Mouse (Mus musculus) MEL (cell line): ENCODE results near the gene Cenpj. TPM values are rescaled to one million over a fixed set of nuclear protein-coding genes. Genes with fewer than 3 reads are reported as not detected.

Experiments used
- DNase-seq: peaks from one replicate; pipeline ENCODE4 v3.0.0; 2011; ENCODE audit warnings: low read depth, low spot score
- H3K27ac ChIP-seq: 2 replicates; pipeline ENCODE4 v1.5.1; 2012; ENCODE audit warnings: low read depth, mild to moderate bottlenecking, control low read depth, low read length, moderate library complexity; ENCODE audit not compliant: control insufficient read depth
- H3K27me3 ChIP-seq, 2 experiments: fragments of 150-350 bp in 1 of 2; sonication (generic) in 1 of 2; 2 replicates each; pipeline ENCODE4 v1.6.1; 2012; ENCODE audit warnings: low read length in 2 of 2, mild to moderate bottlenecking in 2 of 2, improper control_type of control experiment in 1 of 2, moderate library complexity in 1 of 2; ENCODE audit not compliant: insufficient read depth in 2 of 2, control insufficient read depth in 1 of 2
- H3K36me3 ChIP-seq, 2 experiments: 2 replicates each; pipeline ENCODE4 v1.6.1; 2012 to 2014; ENCODE audit warnings: low read length in 2 of 2, improper control_type of control experiment in 1 of 2, inconsistent platforms in 1 of 2, mild to moderate bottlenecking in 1 of 2; ENCODE audit not compliant: insufficient read depth in 2 of 2, control insufficient read depth in 1 of 2
- H3K4me1 ChIP-seq, 2 experiments: fragments of 150-350 bp in 1 of 2; sonication (generic) in 1 of 2; 2 replicates each; pipeline ENCODE4 v1.6.1; 2012; ENCODE audit warnings: low read length in 2 of 2, improper control_type of control experiment in 1 of 2, mild to moderate bottlenecking in 1 of 2; ENCODE audit not compliant: insufficient read depth in 2 of 2, control insufficient read depth in 1 of 2
- H3K4me3 ChIP-seq, 2 experiments: fragments of 150-350 bp in 1 of 2; sonication (generic) in 1 of 2; 2 replicates each; pipeline ENCODE4 v1.5.1; 2012; ENCODE audit warnings: low read depth in 2 of 2, low read length in 2 of 2, mild to moderate bottlenecking in 2 of 2, moderate library complexity in 2 of 2, control low read depth in 1 of 2, improper control_type of control experiment in 1 of 2; ENCODE audit not compliant: control insufficient read depth in 1 of 2, insufficient read depth in 1 of 2
- H3K79me2 ChIP-seq: 2 replicates; pipeline ENCODE4 v1.6.1; 2012; ENCODE audit warnings: mild to moderate bottlenecking, low read length, moderate library complexity; ENCODE audit not compliant: control insufficient read depth, poor library complexity, insufficient read depth
- H3K9ac ChIP-seq: 2 replicates; pipeline ENCODE4 v1.6.1; 2012; ENCODE audit warnings: low read depth, mild to moderate bottlenecking, control low read depth, low read length, moderate library complexity; ENCODE audit not compliant: control insufficient read depth, poor library complexity, severe bottlenecking
- H3K9me3 ChIP-seq: fragments of 150-350 bp; sonication (generic); replicated peaks from 2 replicates; pipeline ENCODE4 v1.6.1; 2012; ENCODE audit warnings: mild to moderate bottlenecking, low read length, improper control_type of control experiment, moderate library complexity; ENCODE audit not compliant: insufficient read depth
- BHLHE40 ChIP-seq: IDR thresholded peaks from 2 replicates; pipeline ENCODE4 v1.6.1; 2012; ENCODE audit warnings: low read depth, mild to moderate bottlenecking, inconsistent platforms, low read length, improper control_type of control experiment, borderline replicate concordance
- CHD2 ChIP-seq: IDR thresholded peaks from 2 replicates; pipeline ENCODE4 v1.6.1; 2011; ENCODE audit warnings: low read length, improper control_type of control experiment
- CTCF ChIP-seq, 3 experiments: IDR thresholded peaks in 2 of 3; conservative IDR thresholded peaks in 1 of 3; 2 replicates each; pipeline ENCODE4 v1.5.1; 2011 to 2012; ENCODE audit warnings: low read length in 3 of 3, low read depth in 2 of 3, mild to moderate bottlenecking in 2 of 3, improper control_type of control experiment in 1 of 3, inconsistent platforms in 1 of 3, mixed read lengths in 1 of 3, moderate library complexity in 1 of 3; ENCODE audit not compliant: control insufficient read depth in 1 of 3, insufficient read depth in 1 of 3, poor library complexity in 1 of 3, severe bottlenecking in 1 of 3
- E2F4 ChIP-seq: IDR thresholded peaks from 2 replicates; pipeline ENCODE4 v1.6.1; 2011; ENCODE audit warnings: low read depth, low read length, improper control_type of control experiment, borderline replicate concordance
- ELF1 ChIP-seq: IDR thresholded peaks from 2 replicates; pipeline ENCODE4 v1.6.1; 2014; ENCODE audit warnings: low read depth, mild to moderate bottlenecking, inconsistent platforms, low read length, improper control_type of control experiment, moderate library complexity
- ETS1 ChIP-seq: IDR thresholded peaks from 2 replicates; pipeline ENCODE4 v1.6.1; 2012; ENCODE audit warnings: low read depth, mild to moderate bottlenecking, inconsistent platforms, low read length, improper control_type of control experiment, moderate library complexity
- KAT2A ChIP-seq: conservative IDR thresholded peaks from 2 replicates; pipeline ENCODE4 v1.6.1; 2012; ENCODE audit warnings: low read depth, low read length, improper control_type of control experiment, inconsistent platforms
- MAFK ChIP-seq: IDR thresholded peaks from 2 replicates; pipeline ENCODE4 v1.6.1; 2011; ENCODE audit warnings: low read depth, mild to moderate bottlenecking, low read length, improper control_type of control experiment, borderline replicate concordance
- MAX ChIP-seq: IDR thresholded peaks from 2 replicates; pipeline ENCODE4 v1.6.1; 2011; ENCODE audit warnings: low read length, improper control_type of control experiment
- MAZ ChIP-seq: IDR thresholded peaks from 2 replicates; pipeline ENCODE4 v1.6.1; 2012; ENCODE audit warnings: low read depth, mild to moderate bottlenecking, inconsistent platforms, low read length, improper control_type of control experiment
- MEF2A ChIP-seq: IDR thresholded peaks from 2 replicates; pipeline ENCODE4 v1.6.1; 2014; ENCODE audit warnings: low read depth, mild to moderate bottlenecking, inconsistent platforms, low read length, improper control_type of control experiment; ENCODE audit not compliant: poor library complexity, insufficient replicate concordance, severe bottlenecking; ENCODE audit errors: extremely low read depth
- MXI1 ChIP-seq: IDR thresholded peaks from 2 replicates; pipeline ENCODE4 v1.6.1; 2011; ENCODE audit warnings: mild to moderate bottlenecking, low read depth, low read length, improper control_type of control experiment
- MYC ChIP-seq: IDR thresholded peaks from 2 replicates; pipeline ENCODE4 v1.6.1; 2011; ENCODE audit warnings: low read depth, mild to moderate bottlenecking, low read length, improper control_type of control experiment, moderate library complexity
- NELFE ChIP-seq: IDR thresholded peaks from 2 replicates; pipeline ENCODE4 v1.6.1; 2011; ENCODE audit warnings: low read depth, low read length, improper control_type of control experiment
- POLR2A ChIP-seq, 2 experiments: IDR thresholded peaks; 2 replicates each; pipeline ENCODE4 v1.6.1; 2011 to 2012; ENCODE audit warnings: low read length in 2 of 2, mild to moderate bottlenecking in 2 of 2, control low read depth in 1 of 2, improper control_type of control experiment in 1 of 2, low read depth in 1 of 2, moderate library complexity in 1 of 2; ENCODE audit not compliant: control insufficient read depth in 1 of 2, insufficient read depth in 1 of 2, poor library complexity in 1 of 2
- POLR2AphosphoS2 ChIP-seq: IDR thresholded peaks from 2 replicates; pipeline ENCODE4 v1.6.1; 2011; ENCODE audit warnings: low read length, improper control_type of control experiment
- POLR2AphosphoS5 ChIP-seq: IDR thresholded peaks from 2 replicates; pipeline ENCODE4 v1.6.1; 2012; ENCODE audit warnings: low read depth, borderline replicate concordance, mild to moderate bottlenecking, inconsistent platforms, low read length, moderate library complexity, mixed read lengths
- SIN3A ChIP-seq: IDR thresholded peaks from 2 replicates; pipeline ENCODE4 v1.6.1; 2012; ENCODE audit warnings: low read length, improper control_type of control experiment, inconsistent platforms
- SMC3 ChIP-seq: IDR thresholded peaks from 2 replicates; pipeline ENCODE4 v1.6.1; 2011; ENCODE audit warnings: low read depth, low read length, improper control_type of control experiment
- TBP ChIP-seq: IDR thresholded peaks from 2 replicates; pipeline ENCODE4 v1.8.0; 2011; ENCODE audit warnings: low read depth, low read length, improper control_type of control experiment
- ZC3H11A ChIP-seq: IDR thresholded peaks from 2 replicates; pipeline ENCODE4 v1.6.1; 2012; ENCODE audit warnings: low read depth, mild to moderate bottlenecking, inconsistent platforms, low read length, improper control_type of control experiment
- ZMIZ1 ChIP-seq: IDR thresholded peaks from 2 replicates; pipeline ENCODE4 v1.6.1; 2012; ENCODE audit warnings: low read depth, mild to moderate bottlenecking, inconsistent platforms, low read length, improper control_type of control experiment, moderate library complexity
- polyA plus RNA-seq, 2 experiments: library from polyadenylated mRNA; stranded (reverse) in 1 of 2; unstranded in 1 of 2; fragments of >175 nt in 1 of 2; fragments of >200 nt in 1 of 2; gene quantifications; 2 replicates each; pipeline versions ENCODE4 v1.2.1 to v1.2.4; 2012; ENCODE audit warnings: low replicate concordance in 2 of 2, low read depth in 1 of 2; ENCODE audit not compliant: insufficient read length in 2 of 2, insufficient read depth in 1 of 2, missing spikeins in 1 of 2
- total RNA-seq: library from RNA; depleted of rRNA; stranded (reverse); fragments of 300-350 nt; gene quantifications from 2 replicates; pipeline ENCODE4 v1.2.3, GENCODE M21; 2012

Cenpj gene
- total and polyA plus RNA-seq, 3 experiments, result 3.2 to 7.5 TPM; not detected in 1

GRCm38 (mm10) chr14:56582294-56582693 is 7.1 kb upstream of the Cenpj start:
- Histone ChIP-seq H3K27ac (no peak overlapping the region), H3K4me1 (peaks cover 0 to 11% of the 10 kb centered on the region in 2 experiments; a peak in 1 of 4 replicates), H3K9ac (no peak overlapping the region), H3K9me3 (no peaks in the 10 kb centered on the region), H3K27me3 (no peaks in the 10 kb centered on the region), H3K79me2 (no peaks in the 10 kb centered on the region)
- no peak for DNase-seq
- TF ChIP-seq MXI1 (no peak), KAT2A (no peak), NELFE (no peak), MAFK (no peak), E2F4 (no peak), ZC3H11A (no peak), ZMIZ1 (no peak), MAZ (no peak), MEF2A (no peak), CTCF (IDR thresholded peaks at IDR 0.05 in 2 of 3, conservative IDR thresholded peaks at IDR 0.05 in 1 of 3; ENCODE audit: control insufficient read depth in 1 of 3, insufficient read depth in 1 of 3, low read depth in 2 of 3, low read length in 3 of 3, poor library complexity in 1 of 3, severe bottlenecking in 1 of 3) (no peak), MAX (no peak), SMC3 (no peak), BHLHE40 (no peak), POLR2AphosphoS2 (no peak), TBP (no peak), MYC (no peak), ELF1 (no peak), POLR2A (IDR thresholded peaks at IDR 0.05; ENCODE audit: control insufficient read depth in 1 of 2, insufficient read depth in 1 of 2, low read depth in 1 of 2, low read length in 2 of 2, poor library complexity in 1 of 2) (no peak), CHD2 (no peak), POLR2AphosphoS5 (no peak)
- TF ChIP-seq, all 39 proteins: peak for 0
- Histone ChIP-seq H3K4me3 (no peak overlapping the region), H3K36me3 (peaks cover 0 to 3% of the 10 kb centered on the region in 2 experiments; a peak in 1 of 4 replicates)

- H3K79me2 ChIP-seq, result no peaks in the 10 kb centered on the region
- H3K9me3 ChIP-seq, result no peaks in the 10 kb centered on the region
- H3K9ac ChIP-seq, result no peak overlapping the region; the same call in 1 of the 2 replicates
- H3K27me3 ChIP-seq, result no peaks in the 10 kb centered on the region
- H3K4me3 ChIP-seq, result no peak overlapping the region
- peak; percentile 58 for DNase-seq
- peak overlapping the region; percentile 20; the same call in 1 of the 2 replicates for H3K27ac ChIP-seq
- H3K36me3 ChIP-seq, result peaks cover 0 to 3% of the 10 kb centered on the region in 2 experiments; a peak in 1 of 4 replicates
- TF ChIP-seq POLR2A (IDR thresholded peaks at IDR 0.05; ENCODE audit: control insufficient read depth in 1 of 2, insufficient read depth in 1 of 2, low read depth in 1 of 2, low read length in 2 of 2, poor library complexity in 1 of 2) (no peak), SIN3A (0 out of 2 replicates have a peak, but pooled peaks have one; percentile 24), ETS1 (0 out of 2 replicates have a peak, but pooled peaks have one; percentile 28), SMC3 (no peak)
- peaks cover 0 to 11% of the 10 kb centered on the region in 2 experiments; a peak in 1 of 4 replicates for H3K4me1 ChIP-seq
These were observed 5.9 kb upstream of the Cenpj start for GRCm38 (mm10) chr14:56581117-56581516.
